Mouse (Mus musculus) embryo, embryonic 11 days (tissue): ENCODE measurements around the gene Wscd2.

Experiments used
- DNase-seq: peaks from one replicate; pipeline ENCODE4 v3.0.0-alpha.2; 2015

The Wscd2 gene

GRCm38 (mm10) chr5:113490033-113490432 is at the start of gene Wscd2:
Gene Wscd2, plus strand, starts transcription at chr5:113490333.
- DNase-seq: no peak

- no peak for DNase-seq
These were observed 48.0 kb upstream of the Wscd2 start for GRCm38 (mm10) chr5:113442180-113442579.

DNA sequence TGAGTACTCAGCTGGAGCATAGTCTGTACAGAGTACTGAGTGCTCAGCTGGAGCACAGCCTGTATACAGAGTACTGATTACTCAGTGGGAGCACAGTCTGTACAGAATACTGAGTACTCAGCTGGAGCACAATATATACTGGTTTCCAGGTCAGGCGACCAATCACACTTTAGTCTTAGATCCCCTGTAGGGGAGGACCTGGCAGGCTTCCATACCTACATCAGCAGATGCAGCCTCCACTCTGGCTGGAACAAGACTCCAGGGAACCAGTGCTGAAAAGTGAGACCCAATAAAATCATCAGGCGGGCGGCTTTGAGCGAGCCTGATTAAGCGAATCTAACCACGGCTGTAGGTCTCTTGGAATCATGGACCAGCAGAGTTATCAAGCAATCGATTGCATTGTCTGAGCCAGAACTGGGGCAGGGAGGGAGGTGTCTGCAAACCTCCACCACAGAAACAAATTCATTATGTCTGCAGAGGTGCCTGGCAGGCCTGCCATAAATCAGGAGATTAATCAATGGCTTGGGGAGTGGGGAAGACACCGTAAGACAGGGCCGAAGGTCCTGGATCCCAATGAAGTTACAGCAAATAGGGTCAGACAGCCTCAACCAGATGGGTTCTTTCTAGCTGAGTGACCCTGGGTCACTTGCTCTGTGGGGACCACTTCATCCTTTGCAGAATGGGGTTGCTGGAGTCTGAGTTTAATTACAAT is 42.0 kb upstream of the Wscd2 start:
- DNase-seq: peak; percentile 66

- no peak for DNase-seq
These were observed 40.8 kb upstream of the Wscd2 start for GRCm38 (mm10) chr5:113449336-113449735.

GRCm38 (mm10) chr5:113452691-113453090 is 37.4 kb upstream of the Wscd2 start:
- peak; percentile 70 for DNase-seq

GRCm38 (mm10) chr5:113453356-113453755 is 36.8 kb upstream of the Wscd2 start:
- DNase-seq: peak; percentile 74

- DNase-seq: no peak
These were observed 34.1 kb upstream of the Wscd2 start for GRCm38 (mm10) chr5:113456020-113456419.

GRCm38 (mm10) chr5:113456756-113457155 is 33.4 kb upstream of the Wscd2 start:
- DNase-seq: no peak

- no peak for DNase-seq
These were observed 32.9 kb upstream of the Wscd2 start for GRCm38 (mm10) chr5:113457260-113457659.

- DNase-seq: no peak
These were observed 30.2 kb upstream of the Wscd2 start for GRCm38 (mm10) chr5:113459942-113460341.

GRCm38 (mm10) chr5:113461582-113461981 is 28.6 kb upstream of the Wscd2 start:
- DNase-seq: no peak

GRCm38 (mm10) chr5:113461998-113462625 is 28.0 kb upstream of the Wscd2 start:
- DNase-seq: peak; percentile 53

DNA sequence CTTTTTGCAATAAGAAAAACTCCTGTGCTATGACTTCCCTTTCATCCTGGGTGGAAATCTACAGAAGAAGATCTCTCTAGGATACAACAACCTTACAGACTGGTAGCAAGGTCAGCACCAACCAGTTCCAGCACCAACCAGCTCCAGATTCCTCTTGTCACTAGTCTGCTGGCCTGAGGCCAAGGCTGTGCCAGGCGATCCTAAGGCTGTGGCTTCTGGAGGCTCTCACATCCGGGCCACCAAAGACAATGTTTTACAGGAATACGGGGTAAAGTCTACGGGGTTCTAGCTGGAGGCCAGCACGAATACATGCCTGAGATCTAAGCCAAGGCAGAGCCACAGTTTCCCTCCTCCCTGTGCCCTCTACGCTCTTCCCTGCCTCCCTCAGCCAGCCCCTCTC is 25.4 kb upstream of the Wscd2 start:
- DNase-seq: no peak

DNA sequence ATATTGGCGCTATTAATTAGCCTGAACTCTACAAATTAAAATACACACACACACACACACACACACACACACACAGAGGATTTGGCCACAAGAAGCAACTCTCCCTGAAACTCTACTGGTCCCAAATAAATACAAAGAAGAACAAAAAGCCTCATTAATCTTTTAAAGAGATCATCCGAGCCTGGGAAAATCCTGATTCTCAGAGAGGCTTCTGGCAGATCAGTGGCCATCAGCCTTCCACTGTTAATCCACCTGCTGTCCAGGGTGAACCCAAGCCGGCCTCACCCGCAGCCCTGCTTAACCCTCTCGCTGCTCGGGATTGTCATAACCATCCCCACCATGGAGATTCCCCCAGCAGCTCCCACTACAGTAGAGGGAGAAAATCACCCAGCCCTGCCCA is 23.6 kb upstream of the Wscd2 start:
- DNase-seq: no peak

DNA sequence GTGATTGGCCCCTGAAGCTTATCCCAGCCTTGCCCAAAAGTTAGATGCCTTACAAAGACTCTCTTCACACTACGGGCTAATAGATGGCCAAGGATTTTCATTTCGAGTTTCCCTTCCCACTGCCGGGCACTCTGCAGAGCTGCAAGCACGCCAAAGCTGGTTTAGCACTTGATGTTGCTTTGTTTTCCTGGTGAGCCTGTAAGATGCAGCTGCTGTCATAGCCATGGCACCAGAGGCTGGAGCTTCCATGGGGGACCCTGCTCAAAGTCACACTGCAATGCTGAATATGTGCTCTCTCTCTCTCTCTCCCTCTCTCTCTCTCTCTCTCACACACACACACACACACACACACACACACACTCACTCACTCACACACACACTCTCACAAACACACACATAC is 23.1 kb upstream of the Wscd2 start:
- no peak for DNase-seq

GRCm38 (mm10) chr5:113467765-113468164 is 22.4 kb upstream of the Wscd2 start:
- peak; percentile 61 for DNase-seq

DNA sequence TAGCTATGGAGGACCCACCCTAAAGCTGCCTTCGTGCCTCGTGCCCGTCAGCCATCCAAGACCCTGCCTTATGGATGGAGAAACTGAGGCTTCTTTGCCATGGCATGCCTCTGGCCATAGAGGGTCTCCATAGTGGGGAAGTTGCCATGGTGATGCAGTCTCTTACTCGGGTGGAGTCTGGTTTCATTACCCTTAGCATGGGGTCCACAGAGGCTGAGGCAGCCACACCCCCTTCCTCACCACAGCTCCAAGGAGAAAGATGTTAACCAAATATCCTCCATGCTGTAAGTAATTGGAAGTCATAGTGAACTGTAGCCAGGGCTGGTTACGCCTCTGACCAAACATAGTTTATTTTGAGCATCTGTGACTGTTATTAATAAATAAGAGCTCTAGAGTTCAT is 21.5 kb upstream of the Wscd2 start:
- no peak for DNase-seq

GRCm38 (mm10) chr5:113469231-113469630 is 20.9 kb upstream of the Wscd2 start:
- no peak for DNase-seq

GRCm38 (mm10) chr5:113469826-113470225 is 20.3 kb upstream of the Wscd2 start:
- DNase-seq: no peak

DNA sequence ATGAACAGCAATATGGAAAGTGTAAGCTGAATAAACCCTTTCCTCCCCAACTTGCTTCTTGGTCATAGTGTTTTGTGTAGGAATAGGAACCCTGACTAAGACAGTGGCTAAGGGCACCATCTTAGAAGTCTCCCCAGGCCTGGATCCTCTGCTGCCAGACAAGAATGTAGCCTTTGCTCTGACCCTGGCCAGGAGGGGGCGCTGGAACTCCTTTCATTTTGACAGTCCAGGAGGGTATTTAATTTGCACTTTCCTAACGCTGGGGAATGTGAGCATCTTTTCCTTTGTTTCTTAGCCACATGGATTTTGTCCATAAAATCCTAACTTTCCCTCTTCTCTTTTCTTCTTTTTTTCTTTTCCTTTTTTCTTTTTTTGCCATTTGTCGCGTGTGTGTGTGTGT is 18.7 kb upstream of the Wscd2 start:
- DNase-seq: peak; percentile 71

GRCm38 (mm10) chr5:113472339-113472738 is 17.8 kb upstream of the Wscd2 start:
- no peak for DNase-seq

DNA sequence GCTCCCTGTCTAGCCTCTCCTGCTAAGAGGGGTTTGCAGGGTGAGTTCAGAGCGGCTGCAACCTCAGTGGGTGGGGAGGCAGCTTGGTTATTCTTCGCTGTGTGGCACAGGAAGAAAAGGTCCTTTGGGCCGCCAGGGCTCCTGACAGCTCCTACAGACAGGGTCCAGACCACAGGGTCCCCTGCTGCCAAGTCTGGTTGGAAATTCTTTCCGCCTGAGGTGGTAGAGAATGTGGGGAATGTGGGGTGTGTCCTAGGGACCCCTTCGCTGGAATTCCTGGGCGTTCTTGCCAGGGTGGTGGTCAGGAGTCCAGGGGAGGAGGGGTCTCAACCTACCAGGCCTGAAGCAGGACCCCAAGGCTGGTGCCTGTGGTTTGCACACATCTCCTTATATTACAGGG is 13.3 kb upstream of the Wscd2 start:
- DNase-seq: no peak

DNA sequence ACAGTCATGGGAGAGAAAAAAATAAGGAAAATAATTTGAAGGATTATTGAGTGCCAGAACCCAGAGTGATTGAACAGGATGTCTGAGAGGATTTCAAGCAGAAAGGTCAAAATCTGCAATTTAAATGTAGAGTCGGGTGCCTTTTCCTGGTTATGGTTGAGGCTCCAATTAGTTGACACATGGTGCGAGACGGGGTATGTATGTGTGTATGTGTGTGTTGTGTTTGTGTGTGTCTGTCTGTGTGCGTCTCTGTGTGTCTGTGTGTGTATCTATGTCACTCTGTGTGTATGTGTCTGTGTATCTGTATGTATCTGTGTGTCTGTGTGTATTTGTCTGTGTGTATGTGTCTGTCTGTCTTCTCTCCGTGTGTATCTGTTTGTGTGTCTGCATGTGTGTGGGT is 11.1 kb upstream of the Wscd2 start:
- no peak for DNase-seq

- DNase-seq: no peak
These were observed 9.7 kb upstream of the Wscd2 start for GRCm38 (mm10) chr5:113480451-113480850.
